Mouse (Mus musculus): ENCODE data around the gene Nbl1.
A peak's percentile ranks its signal among the peaks of the same experiment; 100 is the strongest.

Gene Nbl1

DNA sequence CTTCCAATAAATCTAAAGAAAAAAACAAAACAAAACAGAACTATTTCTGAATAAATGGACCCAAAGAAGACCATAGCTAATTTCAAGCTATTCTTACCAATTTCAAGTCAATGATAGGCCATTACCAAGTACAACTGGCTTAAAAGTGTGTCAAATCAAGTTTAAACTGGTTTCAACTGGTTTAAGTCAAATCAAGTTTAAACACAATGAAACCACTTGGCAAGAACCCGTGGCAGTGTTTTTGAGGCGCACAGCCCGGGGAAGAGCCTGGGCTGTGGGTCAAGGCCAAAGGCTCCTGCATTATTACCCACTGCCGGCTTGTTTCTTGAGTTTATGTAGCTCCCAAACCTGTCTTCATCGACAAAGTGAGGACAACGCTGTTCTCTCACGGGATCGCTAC is 7.5 kb upstream of the Nbl1 start:
- no peak for DNase-seq (ENCODE audit: low read depth, low spot score)

- DNase-seq (ENCODE audit: low read depth, low spot score): no peak
Measured at GRCm38 (mm10) chr4:139096201-139096600, 3.4 kb upstream of the Nbl1 start.

GRCm38 (mm10) chr4:139095406-139095805 is 2.6 kb upstream of the Nbl1 start:
- no peak for DNase-seq (ENCODE audit: low read depth, low spot score)

DNA sequence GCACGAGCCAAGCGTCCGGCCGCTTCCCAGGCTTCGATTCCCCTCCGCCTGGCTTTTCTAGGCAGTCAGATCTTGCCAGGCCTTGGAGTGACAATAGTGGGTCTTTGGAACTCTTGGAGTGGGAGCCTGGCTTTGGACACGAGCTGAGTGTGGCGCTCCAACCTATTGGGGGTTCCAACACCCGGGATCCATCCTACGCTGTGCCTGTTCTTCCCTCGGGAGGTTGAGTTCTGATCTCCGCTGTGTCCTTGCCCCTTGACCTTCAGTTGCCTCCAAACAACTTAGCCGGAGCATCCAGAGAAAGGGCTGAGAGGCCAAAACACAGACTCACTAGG is 370 bp upstream of the Nbl1 start:
- no peak for DNase-seq (ENCODE audit: low read depth, low spot score)

- peak; percentile 59 for DNase-seq (ENCODE audit: low read depth, low spot score)
Measured at GRCm38 (mm10) chr4:139091478-139092355, 1.1 kb downstream of the Nbl1 start.

- DNase-seq (ENCODE audit: low read depth, low spot score): peak; percentile 37
Measured at GRCm38 (mm10) chr4:139091066-139091465, 1.7 kb downstream of the Nbl1 start.

DNA sequence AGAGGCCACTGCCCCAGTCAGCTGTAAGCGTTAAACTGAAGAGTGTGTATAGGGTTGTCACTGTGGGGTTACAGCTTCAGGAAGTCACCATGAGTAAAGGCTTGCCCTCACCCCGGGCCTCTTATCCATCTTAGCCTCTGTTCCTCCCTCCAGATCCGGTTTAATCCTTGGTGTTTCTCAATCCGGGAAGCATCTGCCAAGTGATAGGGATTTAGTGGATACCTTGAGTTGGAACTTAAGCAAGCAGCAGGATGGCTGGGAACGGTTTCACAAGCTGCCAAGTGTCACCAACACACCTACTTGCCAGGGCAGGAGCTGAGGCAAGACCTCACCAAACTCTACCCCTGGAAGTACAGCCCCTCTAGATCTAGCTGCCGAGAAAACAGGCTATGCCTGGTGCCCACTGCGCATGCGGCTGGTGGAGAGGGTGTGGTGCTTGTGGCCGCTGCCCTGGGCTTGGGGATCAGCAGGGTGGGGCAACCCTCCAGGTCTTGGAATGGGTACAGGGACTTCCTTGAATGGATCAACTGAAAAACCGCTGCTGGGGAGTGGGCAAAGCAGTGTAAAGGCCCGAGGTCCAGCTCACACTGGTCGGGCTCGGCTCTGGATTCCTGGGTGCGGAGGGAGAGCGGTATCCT is 2.4 kb downstream of the Nbl1 start:
- DNase-seq (ENCODE audit: low read depth, low spot score): no peak

DNA sequence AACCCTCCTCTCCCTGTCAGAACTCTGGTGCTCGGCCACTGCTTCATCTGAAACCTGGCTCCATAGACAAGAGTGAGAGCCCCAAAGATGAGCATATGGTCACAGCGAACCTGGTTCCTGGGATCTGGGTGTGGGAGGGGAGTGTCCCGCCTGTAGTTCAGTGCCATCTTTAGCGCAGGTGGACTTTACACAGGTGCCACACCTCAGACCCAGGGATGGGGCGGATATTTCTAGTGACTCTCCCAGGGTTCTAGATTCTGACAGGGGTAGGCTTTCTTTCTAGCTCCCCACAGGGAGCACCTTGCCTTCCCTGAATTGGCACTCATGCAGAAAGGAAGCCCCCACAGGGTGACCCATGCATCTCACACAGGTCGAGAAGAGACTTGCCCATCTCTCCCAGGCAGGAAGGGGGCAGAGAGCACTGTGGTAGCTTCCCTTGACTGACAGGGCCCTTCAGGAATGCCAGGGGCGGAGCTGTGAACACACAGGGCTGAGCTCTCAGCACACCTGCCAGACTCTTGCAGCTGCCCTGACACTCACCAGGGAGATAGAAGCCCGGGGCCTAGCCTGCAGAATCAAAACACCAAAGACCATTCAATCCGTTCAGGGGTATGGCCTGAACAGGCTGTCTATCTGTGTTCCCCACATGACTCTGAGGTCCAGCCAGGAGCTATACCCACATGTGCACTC is 3.7 kb downstream of the Nbl1 start:
- DNase-seq (ENCODE audit: low read depth, low spot score): no peak

DNA sequence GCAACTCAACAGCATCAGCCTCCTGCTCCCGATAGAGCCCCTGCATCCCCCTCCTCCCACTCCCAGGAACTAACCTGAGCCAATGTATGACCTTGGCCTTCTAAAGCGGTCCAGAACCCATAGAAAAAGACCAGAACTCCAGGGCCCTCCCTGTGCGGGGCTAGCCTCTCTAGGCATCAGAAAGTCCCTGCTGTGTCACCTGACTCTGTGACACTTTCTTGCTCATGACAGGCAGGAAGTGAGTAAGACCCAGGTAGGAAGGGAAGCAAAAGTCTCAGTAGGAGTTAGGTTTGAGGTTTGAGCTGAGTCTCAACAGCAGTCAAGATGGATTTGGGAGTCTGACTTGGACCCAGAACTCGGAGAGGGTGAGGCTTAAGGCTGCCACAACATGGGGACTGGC is 5.8 kb downstream of the Nbl1 start:
- DNase-seq (ENCODE audit: low read depth, low spot score): no peak

DNA sequence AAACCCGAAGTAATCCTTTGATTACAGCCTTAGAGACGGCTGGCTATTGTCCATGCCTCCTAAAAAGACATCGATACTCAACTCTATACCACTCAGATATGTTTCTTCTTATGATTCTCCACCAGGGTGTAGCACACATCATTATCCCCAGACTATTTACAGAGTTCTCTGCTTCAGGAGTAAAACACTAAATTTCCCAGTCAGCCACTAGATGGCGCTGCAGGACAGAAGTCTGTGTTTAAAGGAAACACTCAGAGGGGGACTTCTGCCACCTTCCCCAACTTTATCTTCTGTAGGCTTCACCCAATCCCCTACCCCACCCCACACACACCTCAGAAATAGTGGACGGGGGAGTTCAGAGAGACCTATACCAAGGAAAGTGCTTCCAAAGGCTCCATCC is 6.8 kb downstream of the Nbl1 start:
- peak; percentile 91 for DNase-seq (ENCODE audit: low read depth, low spot score)

GRCm38 (mm10) chr4:139085337-139085736 is 7.5 kb downstream of the Nbl1 start:
- DNase-seq (ENCODE audit: low read depth, low spot score): no peak

DNA sequence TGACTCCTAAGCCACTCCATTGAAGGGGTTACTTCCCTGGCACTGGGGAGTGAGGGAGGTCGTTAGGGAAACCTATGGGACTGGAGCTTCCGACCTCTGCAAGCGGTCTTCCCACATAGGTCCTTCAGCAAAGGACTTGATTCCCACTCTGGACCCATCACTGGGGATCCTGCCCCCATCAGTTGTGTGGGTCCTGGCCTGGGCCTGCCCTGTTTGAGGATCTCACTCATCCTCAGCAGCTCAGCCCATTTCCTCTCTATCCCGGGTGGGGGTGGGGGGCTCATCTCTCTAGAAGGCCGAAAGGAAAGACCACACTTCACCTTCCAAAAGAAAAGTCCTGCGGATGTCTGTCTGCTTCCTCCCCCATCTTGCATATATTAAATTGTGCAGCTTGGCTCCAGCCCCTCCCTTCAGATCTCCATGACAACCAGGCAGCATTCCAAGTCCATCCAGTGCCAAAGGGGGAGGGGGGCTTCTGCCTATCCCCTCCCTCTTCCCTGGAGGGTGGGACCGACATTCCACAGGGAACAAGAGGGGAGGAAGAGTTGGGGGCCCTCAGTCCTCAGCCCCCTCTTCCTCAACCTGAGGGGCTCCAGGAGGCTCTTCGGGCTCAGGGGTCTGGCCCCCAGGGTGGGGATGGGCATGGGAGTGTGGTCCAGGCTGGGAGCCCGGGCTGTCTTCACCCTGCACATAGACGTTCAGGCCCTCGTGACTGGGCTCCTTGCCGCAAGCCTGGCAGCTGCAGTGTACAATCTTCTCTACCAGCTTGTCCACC is 9.8 kb downstream of the Nbl1 start:
- DNase-seq (ENCODE audit: low read depth, low spot score): peak; percentile 61

GRCm38 (mm10) chr4:139081270-139081931 is 11.4 kb downstream of the Nbl1 start:
- DNase-seq (ENCODE audit: low read depth, low spot score): no peak

DNA sequence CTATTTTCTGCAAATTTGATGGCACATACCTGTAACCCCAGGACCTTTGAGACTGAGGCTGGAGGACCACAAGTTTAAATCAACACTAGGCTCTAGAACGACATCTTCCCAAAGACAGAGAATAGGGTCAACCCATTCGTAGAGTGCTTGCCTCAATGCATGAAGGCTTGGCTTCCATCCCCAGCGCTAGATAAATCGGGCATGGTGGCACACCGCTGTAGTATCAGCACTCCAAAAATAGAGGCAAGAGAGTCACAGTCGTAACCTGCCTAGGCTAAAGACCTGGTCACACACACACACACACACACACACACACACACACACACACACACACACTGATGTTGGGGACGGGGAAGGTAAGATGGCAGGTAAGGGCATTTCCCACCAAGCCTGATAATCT is 12.5 kb downstream of the Nbl1 start:
- no peak for DNase-seq (ENCODE audit: low read depth, low spot score)

- no peak for DNase-seq (ENCODE audit: low read depth, low spot score)
Measured at GRCm38 (mm10) chr4:139079439-139079838, 13.4 kb downstream of the Nbl1 start.

DNA sequence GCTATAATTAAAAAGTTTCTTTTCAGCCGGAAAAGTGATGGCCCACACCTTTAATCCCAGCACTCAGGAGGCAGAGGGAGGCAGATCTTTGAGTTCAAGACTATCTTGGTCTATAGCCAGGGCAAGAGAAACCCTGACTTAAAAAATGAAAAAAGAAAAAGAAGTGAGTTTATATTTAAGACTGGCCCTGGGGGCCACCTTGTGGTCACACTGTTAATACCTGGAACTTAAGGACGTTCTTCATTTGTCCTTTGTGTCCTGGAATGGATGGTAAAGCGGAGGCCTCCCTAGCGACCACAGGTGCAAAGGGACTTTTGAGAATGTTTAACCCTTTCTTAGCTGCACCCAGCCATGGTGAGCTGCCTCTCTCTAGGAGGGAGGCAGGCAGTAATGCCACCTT is 14.1 kb downstream of the Nbl1 start:
- DNase-seq (ENCODE audit: low read depth, low spot score): no peak

DNA sequence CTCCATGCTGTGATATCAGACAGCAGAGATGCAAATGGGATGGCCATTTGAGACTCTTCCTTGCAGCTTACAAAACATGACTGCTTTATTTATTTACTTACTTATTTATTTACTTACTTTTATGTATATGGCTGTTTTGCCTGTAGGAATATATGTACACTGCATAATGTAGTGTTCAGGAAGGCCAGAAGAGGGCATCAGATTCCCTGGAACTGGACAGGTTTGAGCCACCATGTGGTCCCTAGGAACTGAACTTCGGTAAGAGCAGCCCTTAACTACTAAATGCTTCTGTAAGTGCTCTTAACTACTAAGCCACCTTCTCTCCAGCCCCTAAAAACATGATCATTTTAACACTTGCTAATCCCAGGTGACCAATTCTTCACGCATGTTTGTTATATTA is 14.5 kb downstream of the Nbl1 start:
- DNase-seq (ENCODE audit: low read depth, low spot score): peak; percentile 55

DNA sequence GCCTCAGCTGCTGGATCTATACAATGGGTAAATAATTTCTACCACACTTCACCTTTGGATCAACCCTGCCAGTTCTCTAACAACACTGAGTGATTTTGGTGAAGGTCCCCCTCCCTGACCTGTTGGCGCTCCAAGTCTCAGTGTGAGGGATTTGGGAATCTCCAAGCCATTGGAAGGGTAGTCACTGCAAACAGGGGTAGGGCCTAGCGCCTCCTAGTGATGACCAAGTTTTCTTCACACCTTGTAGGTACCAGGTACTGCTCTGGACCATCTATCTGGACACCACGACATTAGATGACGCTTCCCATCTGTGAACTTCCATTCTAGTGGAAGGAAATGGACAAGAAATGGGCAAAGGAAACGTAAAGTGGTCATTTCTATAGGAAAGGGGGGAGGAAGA is 16.9 kb downstream of the Nbl1 start:
- no peak for DNase-seq (ENCODE audit: low read depth, low spot score)

- DNase-seq (ENCODE audit: low read depth, low spot score): no peak
Measured at GRCm38 (mm10) chr4:139075041-139075711, 17.6 kb downstream of the Nbl1 start, which contains the start of gene Htr6. Gene Htr6 (minus strand): TSS chr4:139075570.

DNA sequence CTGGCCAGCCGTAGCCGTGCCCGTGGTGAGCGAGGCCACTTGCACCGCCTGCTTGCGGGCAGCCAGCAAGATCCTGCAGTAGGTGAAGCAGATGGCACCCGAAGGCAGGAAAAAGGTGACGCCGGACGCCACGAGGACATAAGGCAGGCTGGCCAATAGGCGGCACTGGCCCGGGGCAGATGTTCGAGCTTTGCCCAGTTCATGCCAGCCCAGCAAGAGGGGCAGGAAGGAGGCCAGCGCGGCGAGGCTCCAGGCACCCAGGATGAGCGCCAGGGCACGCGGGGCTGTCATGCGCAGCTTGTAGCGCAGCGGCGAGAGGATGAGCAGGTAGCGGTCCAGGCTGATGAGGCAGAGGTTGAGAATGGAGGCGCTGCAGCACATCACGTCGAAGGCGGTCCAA is 18.7 kb downstream of the Nbl1 start:
- no peak for DNase-seq (ENCODE audit: low read depth, low spot score)

GRCm38 (mm10) chr4:139068287-139068686 is 24.5 kb downstream of the Nbl1 start:
- no peak for DNase-seq (ENCODE audit: low read depth, low spot score)
